ENCODE assay signal across 8 mouse cellular contexts in the genomic region with DNA sequence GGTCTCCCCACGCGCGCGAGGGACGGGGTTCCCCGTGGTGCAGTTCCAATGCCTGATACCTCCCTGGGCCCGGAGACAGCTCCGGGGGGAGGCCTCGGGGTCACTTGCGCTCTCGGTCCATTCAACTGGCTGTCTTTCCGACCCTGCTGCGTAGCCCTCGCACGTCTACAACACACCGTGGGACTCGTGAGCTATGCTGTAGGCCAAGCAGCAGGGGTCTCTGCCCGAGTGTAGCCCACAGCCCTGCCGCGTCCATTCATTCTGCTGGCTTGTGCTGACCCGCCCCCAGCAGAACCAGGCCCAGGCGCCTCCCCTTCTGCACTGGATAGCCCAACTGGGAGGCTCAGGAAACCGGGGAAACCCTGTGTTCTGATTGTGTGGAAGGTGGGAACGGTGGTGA. TPM values are rescaled to one million over a fixed set of nuclear protein-coding genes. Genes with fewer than 3 reads are reported as not detected.
DNase-seq lines count a peak whose midpoint lies in the region; ATAC-seq and TF ChIP-seq lines count a peak whose summit lies in the region.

No protein-coding gene starts in this region.

- peaks cover 8% of the 10 kb centered on the region for H3K36me3 ChIP-seq in heart, embryonic 12.5 days
- no peaks in the 10 kb centered on the region; the same call in 1 of the 2 replicates for H3K36me3 ChIP-seq in limb, embryonic 11.5 days (ENCODE audit: control insufficient read depth, insufficient read depth, low read length)
- peaks cover 13% of the 10 kb centered on the region for H3K36me3 ChIP-seq in midbrain, embryonic 13.5 days

- CTCF ChIA-PET in Patski (lab: Charles Lee): interaction anchor here (0.8 to 3.8 kb wide), 7 partner anchors 9 to 71 kb away, joined by 3 to 16 read pairs (median 4); no protein-coding TSS in a partner anchor

- WGBS in heart, embryonic 12.5 days: under 1% methylated on average over 24 of the region's 24 CpGs
- 0% methylated on average over 24 of the region's 24 CpGs for WGBS in limb, embryonic 11.5 days
- 0% methylated on average over 24 of the region's 24 CpGs for WGBS in midbrain, embryonic 13.5 days

- TF ChIP-seq CTCF in Patski (IDR thresholded peaks at IDR 0.05): no peak

- peak overlapping the region; percentile 98 for H3K4me2 ChIP-seq in heart, embryonic 12.5 days
- H3K4me2 ChIP-seq in limb, embryonic 11.5 days (ENCODE audit: low read depth, severe bottlenecking): peak overlapping the region; percentile 93
- peak overlapping the region; percentile 94 for H3K4me2 ChIP-seq in midbrain, embryonic 13.5 days (replicated peaks)

- intact Hi-C loops in left cerebral cortex, postnatal 36 days (cut with DNase I): loop anchor here (2.0 to 5.0 kb wide), 3 partner anchors 70 to 192 kb away; a partner anchor contains a TSS

- H3K4me3 ChIP-seq in heart, embryonic 12.5 days: peak overlapping the region; percentile 80
- H3K4me3 ChIP-seq in limb, embryonic 11.5 days (ENCODE audit: low read depth, low read length): peak overlapping the region; percentile 66
- peak overlapping the region; percentile 81 for H3K4me3 ChIP-seq in midbrain, embryonic 13.5 days (replicated peaks)

- in situ Hi-C loops in Patski (cut with MboI; ENCODE audit: low pct_unique_long_range_greater_than_20kb): loop anchor here (5.0 to 10.0 kb wide), 2 partner anchors 74 to 142 kb away; a partner anchor contains a TSS

- no peaks in the 10 kb centered on the region for H3K27me3 ChIP-seq in heart, embryonic 12.5 days (replicated peaks)
- H3K27me3 ChIP-seq in Patski: peaks cover 20% of the 10 kb centered on the region
- no peaks in the 10 kb centered on the region for H3K27me3 ChIP-seq in limb, embryonic 11.5 days (ENCODE audit: control insufficient read depth, insufficient read depth, low read length)
- H3K27me3 ChIP-seq in midbrain, embryonic 13.5 days: peaks cover 12% of the 10 kb centered on the region; the same call in 1 of the 2 replicates

- no peak for DNase-seq in heart, adult 11 months
- DNase-seq in Patski (ENCODE audit: low read depth, low spot score): no peak
- DNase-seq in limb, embryonic 11.5 days (ENCODE audit: low spot score): peak; percentile 64
- no peak for DNase-seq in layer of hippocampus, adult 11-12 months (ENCODE audit: low spot score)
- DNase-seq in left cerebral cortex, postnatal 36 days (ENCODE audit: low spot score in 2 of 2): no peak

- H3K27ac ChIP-seq in heart, embryonic 12.5 days (ENCODE audit: poor library complexity, severe bottlenecking): peak overlapping the region; percentile 65
- no peak overlapping the region; the same call in 1 of the 2 replicates for H3K27ac ChIP-seq in limb, embryonic 11.5 days (replicated peaks; ENCODE audit: low read depth, low read length)
- peak overlapping the region; percentile 86 for H3K27ac ChIP-seq in midbrain, embryonic 13.5 days

- peak; percentile 78 for ATAC-seq in heart, embryonic 12.5 days (ENCODE audit: insufficient number of reproducible peaks, low FRiP score)
- peak; percentile 65 for ATAC-seq in Patski
- peak; percentile 47 for ATAC-seq in granulocyte monocyte progenitor cell, adult 5-6 weeks (replicated peaks; ENCODE audit: poor library complexity, severe bottlenecking)
- peak; percentile 81 for ATAC-seq in limb, embryonic 11.5 days (ENCODE audit: insufficient number of reproducible peaks, low FRiP score, low TSS enrichment, low read depth)
- peak; percentile 91 for ATAC-seq in midbrain, embryonic 13.5 days

- no peaks in the 10 kb centered on the region for H3K9me3 ChIP-seq in heart, embryonic 12.5 days (replicated peaks)
- no peaks in the 10 kb centered on the region for H3K9me3 ChIP-seq in limb, embryonic 11.5 days (ENCODE audit: control insufficient read depth, low read length)
- no peaks in the 10 kb centered on the region for H3K9me3 ChIP-seq in midbrain, embryonic 13.5 days

- H3K4me1 ChIP-seq in heart, embryonic 12.5 days (replicated peaks): peaks cover 23% of the 10 kb centered on the region
- no peaks in the 10 kb centered on the region for H3K4me1 ChIP-seq in limb, embryonic 11.5 days (ENCODE audit: control insufficient read depth, insufficient read depth, low read length)
- peaks cover 11% of the 10 kb centered on the region for H3K4me1 ChIP-seq in midbrain, embryonic 13.5 days (replicated peaks)

- POLR2A ChIA-PET in Patski (lab: Charles Lee): interaction anchor here (0.7 kb wide), 1 partner anchor 156 kb away, joined by 4 read pairs; no protein-coding TSS in a partner anchor

- peak overlapping the region; percentile 85 for H3K9ac ChIP-seq in heart, embryonic 12.5 days
- peak overlapping the region; percentile 72 for H3K9ac ChIP-seq in limb, embryonic 11.5 days (ENCODE audit: low read length)
- peak overlapping the region; percentile 87 for H3K9ac ChIP-seq in midbrain, embryonic 13.5 days (replicated peaks)

RNA-seq across cellular contexts. Expression of a gene that starts 0.4 kb away (rescaled TPM):
- 21.1 and 21.2 TPM in 2 replicates for polyA plus RNA-seq in heart, embryonic 12.5 days (2016; fragmentation: Nextera tagmentation; extraction: Ambion mirVana)
- 8.9 TPM for polyA plus RNA-seq in Patski (2021)
- 15.8 and 17.0 TPM in 2 replicates for total RNA-seq in granulocyte monocyte progenitor cell, adult 5-6 weeks (2014; fragmentation: Nextera tagmentation)
- 14.7 and 15.6 TPM in 2 replicates for total RNA-seq in granulocyte monocyte progenitor cell, adult 5-6 weeks (2017)
- polyA plus RNA-seq in limb, embryonic 11.5 days (2014; fragmentation: Nextera tagmentation; extraction: Ambion mirVana): 21.8 and 22.6 TPM in 2 replicates
- 43.0 and 47.6 TPM in 2 replicates for polyA plus RNA-seq in midbrain, embryonic 13.5 days (2015; fragmentation: Nextera tagmentation; extraction: Ambion mirVana)
- 10 to 100 TPM; 43.7 to 49.4 TPM for total RNA-seq in left cerebral cortex, postnatal 36 days (2021)

RNA-seq across cellular contexts. Expression of a gene that starts 37.3 kb away (rescaled TPM):
- polyA plus RNA-seq in heart, embryonic 12.5 days (2016; fragmentation: Nextera tagmentation; extraction: Ambion mirVana): 212 and 213 TPM in 2 replicates
- 66.6 TPM for polyA plus RNA-seq in Patski (2021)
- 18.3 and 18.9 TPM in 2 replicates for total RNA-seq in granulocyte monocyte progenitor cell, adult 5-6 weeks (2014; fragmentation: Nextera tagmentation)
- 25.9 and 40.1 TPM in 2 replicates for total RNA-seq in granulocyte monocyte progenitor cell, adult 5-6 weeks (2017)
- polyA plus RNA-seq in limb, embryonic 11.5 days (2014; fragmentation: Nextera tagmentation; extraction: Ambion mirVana): 39.4 and 48.9 TPM in 2 replicates
- polyA plus RNA-seq in midbrain, embryonic 13.5 days (2015; fragmentation: Nextera tagmentation; extraction: Ambion mirVana): 66.0 and 72.5 TPM in 2 replicates
- total RNA-seq in left cerebral cortex, postnatal 36 days (2021): 100 to 1,000 TPM; 116 to 126 TPM
